Mouse (Mus musculus): ENCODE data around the gene Bcl2l14.

DNA sequence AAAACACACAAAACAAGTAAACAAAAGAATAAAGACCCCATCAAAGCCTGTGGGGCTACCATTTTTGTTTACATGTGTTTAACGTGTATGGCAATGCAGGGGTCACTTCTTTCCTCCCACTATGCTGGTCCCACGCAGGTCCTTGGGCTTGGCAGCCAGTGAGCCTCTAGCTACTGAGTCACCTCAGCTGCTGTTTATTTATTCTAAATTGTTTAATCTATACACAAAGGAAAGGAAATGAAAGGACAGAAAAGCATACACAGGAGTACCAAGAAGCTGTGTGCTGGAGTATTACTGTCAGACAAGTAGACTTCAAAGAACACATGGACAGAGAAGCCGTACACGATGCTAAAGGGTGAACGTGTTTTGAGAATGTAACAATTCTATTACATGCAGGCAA, 47.8 kb downstream of the Bcl2l14 start:
- no peak for TF ChIP-seq POLR2A (IDR thresholded peaks at IDR 0.05; ENCODE audit: extremely low read depth, insufficient read depth, low read length)
- TF ChIP-seq CTCF (IDR thresholded peaks at IDR 0.05; ENCODE audit: extremely low read depth, insufficient read depth, low read length): no peak
